Mouse (Mus musculus) limb, embryonic 11.5 days (tissue): ENCODE measurements around the gene Arhgap15. TPM values are rescaled to one million over a fixed set of nuclear protein-coding genes. Genes with fewer than 3 reads are reported as not detected.

Source experiments
- ATAC-seq: fragments of 200-750 bp; cut with Nextera tagmentation; 2 replicates; pipeline ENCODE4 v1.8.0; 2017; ENCODE audit warnings: low read depth; ENCODE audit not compliant: insufficient number of reproducible peaks, low FRiP score, low TSS enrichment
- DNase-seq: peaks from one replicate; pipeline ENCODE4 v3.0.0-alpha.2; 2015; ENCODE audit warnings: low spot score
- H3K27ac ChIP-seq: fragments of 300-500 bp; sonication (generic); replicated peaks from 2 replicates; pipeline ENCODE4 v1.5.1; 2014; ENCODE audit warnings: low read depth, mild to moderate bottlenecking, low read length
- H3K27me3 ChIP-seq: fragments of 300-500 bp; sonication (generic); 2 replicates; pipeline ENCODE4 v1.6.1; 2014; ENCODE audit warnings: mild to moderate bottlenecking, low read length, mixed read lengths; ENCODE audit not compliant: control insufficient read depth, insufficient read depth
- H3K36me3 ChIP-seq: fragments of 300-500 bp; sonication (generic); 2 replicates; pipeline ENCODE4 v1.6.1; 2014; ENCODE audit warnings: mild to moderate bottlenecking, low read length, moderate library complexity, mixed read lengths; ENCODE audit not compliant: control insufficient read depth, insufficient read depth
- H3K4me1 ChIP-seq: fragments of 300-500 bp; sonication (generic); 2 replicates; pipeline ENCODE4 v1.6.1; 2014; ENCODE audit warnings: low read length, mixed read lengths; ENCODE audit not compliant: control insufficient read depth, insufficient read depth
- H3K4me2 ChIP-seq: fragments of 300-500 bp; sonication (generic); 2 replicates; pipeline ENCODE4 v1.6.1; 2014; ENCODE audit warnings: low read depth, mild to moderate bottlenecking, moderate library complexity; ENCODE audit not compliant: severe bottlenecking
- H3K4me3 ChIP-seq: fragments of 300-500 bp; sonication (generic); 2 replicates; pipeline ENCODE4 v1.5.1; 2014; ENCODE audit warnings: low read depth, low read length
- H3K9ac ChIP-seq: fragments of 300-500 bp; sonication (generic); 2 replicates; pipeline ENCODE4 v1.6.1; 2014; ENCODE audit warnings: mild to moderate bottlenecking, low read length
- H3K9me3 ChIP-seq: fragments of 300-500 bp; sonication (generic); 2 replicates; pipeline ENCODE4 v1.6.1; 2016; ENCODE audit warnings: low read length; ENCODE audit not compliant: control insufficient read depth
- WGBS: fragments of 180-500 bp; shearing (Covaris S2); extraction: QIAGEN DNeasy Blood & Tissue Kit; methylation state at CpG from one replicate; pipeline ENCODE4 v1.1.7; 2014; 5-methylcytosine and 5-hydroxymethylcytosine counted together
- polyA plus RNA-seq: library from polyadenylated mRNA; unstranded; fragments of >200 nt; fragmentation: Nextera tagmentation; extraction: Ambion mirVana; gene quantifications from 2 replicates; pipeline ENCODE4 v1.2.1, GENCODE M21; 2014

Gene Arhgap15
- polyA plus RNA-seq, 1 experiment from 2014 or later, result 0.32 TPM

- 87% methylated on average over 8 of the region's 8 CpGs for WGBS
- no peak overlapping the region for H3K4me3 ChIP-seq
- no peak overlapping the region for H3K27ac ChIP-seq
- DNase-seq (no peak), ATAC-seq (no peak)
- H3K9me3 ChIP-seq, result no peaks in the 10 kb centered on the region
- H3K9ac ChIP-seq, result no peak overlapping the region
- H3K4me1 ChIP-seq, result no peaks in the 10 kb centered on the region
- no peaks in the 10 kb centered on the region for H3K36me3 ChIP-seq
- no peak overlapping the region for H3K4me2 ChIP-seq
- no peaks in the 10 kb centered on the region for H3K27me3 ChIP-seq
Observed at GRCm38 (mm10) chr2:43816788-43817581, 68.4 kb downstream of the Arhgap15 start.

GRCm38 (mm10) chr2:43835931-43836330 lies 87.3 kb downstream of the Arhgap15 start:
- no peak overlapping the region for H3K27ac ChIP-seq
- H3K4me1 ChIP-seq, result no peaks in the 10 kb centered on the region
- no peak overlapping the region for H3K4me3 ChIP-seq
- no peak for ATAC-seq
- H3K9ac ChIP-seq, result no peak overlapping the region
- no peak for DNase-seq
- H3K27me3 ChIP-seq, result no peaks in the 10 kb centered on the region
- no peaks in the 10 kb centered on the region for H3K36me3 ChIP-seq
- 86% methylated on average over 5 of the region's 5 CpGs for WGBS
- H3K4me2 ChIP-seq, result no peak overlapping the region
- no peaks in the 10 kb centered on the region for H3K9me3 ChIP-seq

- H3K27me3 ChIP-seq, result no peaks in the 10 kb centered on the region
- H3K4me1 ChIP-seq, result no peaks in the 10 kb centered on the region
- no peak for DNase-seq
- no peak for ATAC-seq
- no peak overlapping the region for H3K4me2 ChIP-seq
- H3K4me3 ChIP-seq, result no peak overlapping the region
- no peak overlapping the region for H3K27ac ChIP-seq
- H3K9me3 ChIP-seq, result no peaks in the 10 kb centered on the region
- H3K9ac ChIP-seq, result no peak overlapping the region
- no peaks in the 10 kb centered on the region for H3K36me3 ChIP-seq
- WGBS, result 95% methylated on average over 5 of the region's 5 CpGs
Observed at GRCm38 (mm10) chr2:43841644-43842043, 93.0 kb downstream of the Arhgap15 start.

DNA sequence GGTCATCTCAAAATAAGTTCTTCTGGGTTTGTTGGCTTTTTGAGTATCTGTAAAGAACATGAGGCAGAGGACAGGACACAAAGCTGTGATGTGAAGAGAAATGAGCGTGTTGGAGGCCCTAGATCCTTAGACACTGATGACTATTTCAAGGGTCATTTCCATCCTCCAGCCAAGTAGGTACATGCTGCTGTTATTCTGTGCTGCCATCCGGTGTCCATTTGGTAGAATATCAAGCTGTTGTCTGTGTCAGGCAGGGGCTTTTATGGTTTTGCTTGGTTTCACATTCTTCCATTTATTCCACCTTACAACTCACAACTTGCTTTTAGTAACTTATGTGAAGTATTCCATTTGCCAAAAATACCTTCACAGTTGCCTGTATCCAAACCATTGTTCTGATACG lies 102.6 kb downstream of the Arhgap15 start:
- WGBS, result 56% methylated on average over 3 of the region's 3 CpGs
- Histone ChIP-seq H3K9ac (no peak overlapping the region), H3K4me3 (no peak overlapping the region), H3K4me1 (no peaks in the 10 kb centered on the region), H3K9me3 (no peaks in the 10 kb centered on the region), H3K36me3 (no peaks in the 10 kb centered on the region), H3K4me2 (no peak overlapping the region), H3K27ac (no peak overlapping the region), H3K27me3 (no peaks in the 10 kb centered on the region)
- no peak for ATAC-seq
- DNase-seq, result no peak

- Histone ChIP-seq H3K36me3 (no peaks in the 10 kb centered on the region), H3K4me3 (no peak overlapping the region), H3K9ac (no peak overlapping the region), H3K27me3 (no peaks in the 10 kb centered on the region), H3K9me3 (no peaks in the 10 kb centered on the region), H3K27ac (no peak overlapping the region), H3K4me2 (no peak overlapping the region), H3K4me1 (no peaks in the 10 kb centered on the region)
- ATAC-seq (no peak), DNase-seq (no peak)
- 79% methylated on average over 5 of the region's 5 CpGs for WGBS
Observed at GRCm38 (mm10) chr2:43862709-43863108, 114.1 kb downstream of the Arhgap15 start.

DNA sequence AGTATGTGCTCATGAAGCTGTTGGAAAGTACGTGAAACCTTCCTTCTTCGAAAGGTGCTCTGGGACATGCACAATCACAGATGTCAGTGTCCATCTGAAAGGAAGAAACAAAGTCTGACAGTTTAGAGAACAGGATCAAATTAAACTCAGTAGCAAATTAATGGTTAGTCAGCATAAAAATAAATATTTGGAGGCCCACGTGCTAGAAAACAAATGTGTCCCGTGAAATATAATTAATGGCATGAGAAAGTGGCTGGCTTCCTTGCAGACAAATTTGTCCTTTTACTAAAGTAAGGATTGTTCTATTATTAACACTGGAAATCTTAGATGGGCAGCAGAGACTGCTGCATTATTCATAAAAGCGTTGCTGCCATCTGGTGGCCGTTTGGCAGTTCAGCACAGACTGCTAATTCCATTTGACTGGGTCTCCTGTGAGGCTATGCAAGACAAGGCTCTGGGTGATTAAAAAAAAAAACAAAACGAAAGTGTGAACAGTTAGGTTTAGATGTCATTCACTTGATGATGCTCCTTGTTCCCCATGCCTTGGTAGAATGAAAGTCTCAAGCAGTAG lies 153.9 kb downstream of the Arhgap15 start:
- DNase-seq (peak; percentile 82), ATAC-seq (no peak; the same call in 1 of the 2 replicates)
- Histone ChIP-seq H3K27ac (no peak overlapping the region), H3K4me3 (no peak overlapping the region), H3K27me3 (no peaks in the 10 kb centered on the region), H3K9me3 (no peaks in the 10 kb centered on the region), H3K4me2 (no peak overlapping the region), H3K9ac (no peak overlapping the region), H3K36me3 (no peaks in the 10 kb centered on the region), H3K4me1 (no peaks in the 10 kb centered on the region)
- WGBS, result 25% methylated on average over 7 of the region's 7 CpGs

- Histone ChIP-seq H3K4me1 (no peaks in the 10 kb centered on the region), H3K27me3 (no peaks in the 10 kb centered on the region), H3K36me3 (no peaks in the 10 kb centered on the region), H3K4me2 (no peak overlapping the region), H3K9ac (no peak overlapping the region), H3K9me3 (no peaks in the 10 kb centered on the region), H3K27ac (no peak overlapping the region), H3K4me3 (no peak overlapping the region)
- 92% methylated on average over 5 of the region's 5 CpGs for WGBS
- DNase-seq (no peak), ATAC-seq (no peak)
Observed at GRCm38 (mm10) chr2:43907496-43907895, 158.9 kb downstream of the Arhgap15 start.

GRCm38 (mm10) chr2:43914104-43914503 lies 165.5 kb downstream of the Arhgap15 start:
- no peak for DNase-seq
- Histone ChIP-seq H3K4me3 (no peak overlapping the region), H3K27ac (no peak overlapping the region), H3K4me1 (no peaks in the 10 kb centered on the region), H3K9me3 (no peaks in the 10 kb centered on the region), H3K27me3 (no peaks in the 10 kb centered on the region), H3K9ac (no peak overlapping the region), H3K36me3 (no peaks in the 10 kb centered on the region), H3K4me2 (no peak overlapping the region)
- ATAC-seq, result no peak
- 87% methylated on average over 6 of the region's 6 CpGs for WGBS
